Mouse (Mus musculus) hindbrain, embryonic 16.5 days (tissue): ENCODE results near the gene Cep41. TPM values are rescaled to one million over a fixed set of nuclear protein-coding genes. Genes with fewer than 3 reads are reported as not detected.

Experiments
- ATAC-seq: fragments of 200-750 bp; cut with Nextera tagmentation; 2 replicates; pipeline ENCODE4 v1.8.0; 2017; ENCODE audit warnings: moderate TSS enrichment, moderate library complexity
- H3K27ac ChIP-seq: fragments of 300-500 bp; sonication (generic); 2 replicates; pipeline ENCODE4 v1.5.1; 2014; ENCODE audit warnings: low read depth, mild to moderate bottlenecking, control low read depth, low read length, moderate library complexity
- H3K27me3 ChIP-seq: fragments of 300-500 bp; sonication (generic); replicated peaks from 2 replicates; pipeline ENCODE4 v1.6.1; 2014; ENCODE audit warnings: low read length; ENCODE audit not compliant: control insufficient read depth, insufficient read depth
- H3K36me3 ChIP-seq: fragments of 300-500 bp; sonication (generic); 2 replicates; pipeline ENCODE4 v1.6.1; 2014; ENCODE audit warnings: mild to moderate bottlenecking, low read length, moderate library complexity, mixed read lengths; ENCODE audit not compliant: control insufficient read depth, insufficient read depth
- H3K4me1 ChIP-seq: fragments of 300-500 bp; sonication (generic); 2 replicates; pipeline ENCODE4 v1.6.1; 2014; ENCODE audit warnings: low read depth, low read length; ENCODE audit not compliant: control insufficient read depth, insufficient read depth
- H3K4me2 ChIP-seq: fragments of 300-500 bp; sonication (generic); 2 replicates; pipeline ENCODE4 v1.6.1; 2014; ENCODE audit warnings: mild to moderate bottlenecking, low read length, control low read depth, moderate library complexity
- H3K4me3 ChIP-seq: fragments of 300-500 bp; sonication (generic); 2 replicates; pipeline ENCODE4 v1.5.1; 2014; ENCODE audit warnings: mild to moderate bottlenecking, low read length, control low read depth, moderate library complexity
- H3K9ac ChIP-seq: fragments of 300-500 bp; sonication (generic); 2 replicates; pipeline ENCODE4 v1.6.1; 2014; ENCODE audit warnings: low read depth, mild to moderate bottlenecking, control low read depth, low read length, moderate library complexity
- H3K9me3 ChIP-seq: fragments of 300-500 bp; sonication (generic); 2 replicates; pipeline ENCODE4 v1.6.1; 2014; ENCODE audit warnings: mild to moderate bottlenecking, low read length, moderate library complexity; ENCODE audit not compliant: control insufficient read depth
- WGBS: fragments of 180-500 bp; shearing (Covaris S2); extraction: QIAGEN DNeasy Blood & Tissue Kit; methylation state at CpG from one replicate; pipeline ENCODE4 v1.1.7; 2014; 5-methylcytosine and 5-hydroxymethylcytosine counted together
- polyA plus RNA-seq: library from polyadenylated mRNA; unstranded; fragments of >200 nt; fragmentation: Nextera tagmentation; extraction: Ambion mirVana; gene quantifications from 2 replicates; pipeline ENCODE4 v1.2.1, GENCODE M21; 2015

The Cep41 gene
- polyA plus RNA-seq, 1 experiment from 2014 or later, result 10.4 TPM

DNA sequence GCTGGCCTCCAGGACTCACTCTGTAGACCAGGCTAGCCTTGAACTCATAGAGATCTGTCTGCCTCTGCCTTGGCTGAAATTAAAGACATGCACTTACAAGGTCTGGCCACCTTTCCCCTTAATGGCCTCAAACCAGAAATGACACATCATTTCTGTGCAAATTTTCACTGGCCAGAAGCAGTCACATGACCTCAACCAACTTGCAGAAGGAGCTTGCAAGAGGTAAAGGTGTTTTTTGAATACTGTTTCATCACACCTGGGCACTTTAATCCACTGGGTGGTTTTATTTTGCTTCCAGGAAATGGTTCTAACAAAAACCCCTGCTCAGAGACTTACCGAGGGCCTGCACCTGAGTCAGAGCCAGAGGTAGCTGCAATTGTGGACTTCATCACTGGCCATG is 63.6 kb downstream of the Cep41 start:
- 95% methylated on average over 1 of the region's 1 CpGs for WGBS
- Histone ChIP-seq H3K4me2 (no peak overlapping the region), H3K27ac (no peak overlapping the region), H3K4me1 (peaks cover 5% of the 10 kb centered on the region), H3K9me3 (no peaks in the 10 kb centered on the region), H3K27me3 (no peaks in the 10 kb centered on the region), H3K9ac (no peak overlapping the region), H3K36me3 (no peaks in the 10 kb centered on the region), H3K4me3 (no peak overlapping the region)
- no peak for ATAC-seq

- 30% methylated on average over 6 of the region's 6 CpGs for WGBS
- H3K9ac ChIP-seq, result no peak overlapping the region
- peaks cover 5% of the 10 kb centered on the region for H3K4me1 ChIP-seq
- peak; percentile 85 for ATAC-seq
- no peaks in the 10 kb centered on the region for H3K27me3 ChIP-seq
- no peak overlapping the region for H3K4me3 ChIP-seq
- peak overlapping the region; percentile 69 for H3K27ac ChIP-seq
- H3K36me3 ChIP-seq, result no peaks in the 10 kb centered on the region
- no peaks in the 10 kb centered on the region for H3K9me3 ChIP-seq
- no peak overlapping the region for H3K4me2 ChIP-seq
These were observed 65.4 kb downstream of the Cep41 start for GRCm38 (mm10) chr6:30628152-30628551.

DNA sequence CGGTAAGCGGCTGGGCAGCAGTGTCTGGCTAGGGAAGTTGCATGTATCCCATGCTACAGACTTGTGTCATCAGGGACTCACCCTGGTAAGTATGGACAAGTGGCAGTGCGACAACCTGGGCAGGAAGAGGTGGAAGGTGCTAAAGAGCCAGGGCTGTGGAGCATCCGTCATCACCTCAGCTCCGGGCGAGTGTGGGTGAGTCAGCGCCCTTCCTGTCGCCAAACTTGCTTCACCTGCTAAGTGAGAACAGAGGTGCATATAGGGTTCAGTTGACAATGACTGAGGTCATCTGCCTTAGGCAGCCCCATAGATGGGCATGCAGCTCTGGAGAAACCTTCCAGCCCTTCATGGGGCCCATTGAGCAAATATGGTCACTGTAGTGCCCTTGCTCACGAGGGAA is 68.8 kb downstream of the Cep41 start:
- Histone ChIP-seq H3K36me3 (no peaks in the 10 kb centered on the region), H3K4me1 (peaks cover 5% of the 10 kb centered on the region), H3K4me3 (no peak overlapping the region), H3K9ac (no peak overlapping the region), H3K27ac (no peak overlapping the region), H3K27me3 (no peaks in the 10 kb centered on the region), H3K9me3 (no peaks in the 10 kb centered on the region), H3K4me2 (no peak overlapping the region)
- WGBS, result 92% methylated on average over 9 of the region's 9 CpGs
- ATAC-seq, result no peak

DNA sequence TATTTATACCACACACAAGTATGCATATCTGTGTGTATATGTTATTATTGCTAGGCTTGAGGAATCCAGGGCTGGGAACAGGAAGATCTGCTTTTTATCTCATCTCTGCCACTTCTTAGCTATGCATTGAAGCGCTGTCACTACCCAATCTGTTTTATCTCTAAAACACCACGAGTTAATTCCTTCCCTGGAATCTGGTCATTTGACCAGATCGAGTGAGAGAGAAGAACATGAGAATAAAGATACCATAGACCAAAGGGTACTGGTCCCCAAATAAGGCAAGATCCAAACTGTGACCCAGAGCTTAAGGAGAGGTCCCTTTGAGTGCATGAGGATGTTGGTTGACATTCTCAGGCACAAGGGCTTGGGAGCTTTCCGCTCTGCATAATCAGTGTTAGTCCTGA is 71.6 kb downstream of the Cep41 start:
- no peak for ATAC-seq
- no peaks in the 10 kb centered on the region for H3K9me3 ChIP-seq
- H3K36me3 ChIP-seq, result no peaks in the 10 kb centered on the region
- H3K27ac ChIP-seq, result no peak overlapping the region
- WGBS, result 83% methylated on average over 4 of the region's 4 CpGs
- H3K27me3 ChIP-seq, result no peaks in the 10 kb centered on the region
- H3K4me2 ChIP-seq, result no peak overlapping the region
- no peak overlapping the region for H3K4me3 ChIP-seq
- peaks cover 14% of the 10 kb centered on the region for H3K4me1 ChIP-seq
- no peak overlapping the region for H3K9ac ChIP-seq

DNA sequence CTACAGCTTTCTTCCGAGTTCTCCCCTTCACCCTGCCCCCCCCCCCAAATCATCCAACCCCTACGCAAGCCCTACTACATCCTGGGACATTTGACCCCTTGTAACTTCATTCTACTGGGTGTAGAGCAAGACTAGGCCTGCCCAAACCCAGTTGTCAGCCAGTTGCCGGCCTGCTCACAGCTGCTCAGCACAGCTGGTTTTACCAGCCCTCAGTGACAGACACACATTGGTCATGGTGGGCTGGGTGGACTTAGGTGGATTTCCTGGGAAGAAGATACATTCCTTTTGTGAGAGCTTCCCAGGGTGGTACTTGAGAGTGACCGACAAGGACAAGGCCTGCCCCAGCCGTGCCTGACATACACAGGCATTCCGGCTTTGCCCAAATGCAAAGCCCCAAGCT is 72.6 kb downstream of the Cep41 start:
- Histone ChIP-seq H3K27me3 (no peaks in the 10 kb centered on the region), H3K9me3 (no peaks in the 10 kb centered on the region), H3K4me3 (no peak overlapping the region), H3K36me3 (no peaks in the 10 kb centered on the region), H3K9ac (no peak overlapping the region), H3K27ac (no peak overlapping the region), H3K4me1 (peaks cover 23% of the 10 kb centered on the region), H3K4me2 (no peak overlapping the region)
- 85% methylated on average over 6 of the region's 6 CpGs for WGBS
- no peak for ATAC-seq

DNA sequence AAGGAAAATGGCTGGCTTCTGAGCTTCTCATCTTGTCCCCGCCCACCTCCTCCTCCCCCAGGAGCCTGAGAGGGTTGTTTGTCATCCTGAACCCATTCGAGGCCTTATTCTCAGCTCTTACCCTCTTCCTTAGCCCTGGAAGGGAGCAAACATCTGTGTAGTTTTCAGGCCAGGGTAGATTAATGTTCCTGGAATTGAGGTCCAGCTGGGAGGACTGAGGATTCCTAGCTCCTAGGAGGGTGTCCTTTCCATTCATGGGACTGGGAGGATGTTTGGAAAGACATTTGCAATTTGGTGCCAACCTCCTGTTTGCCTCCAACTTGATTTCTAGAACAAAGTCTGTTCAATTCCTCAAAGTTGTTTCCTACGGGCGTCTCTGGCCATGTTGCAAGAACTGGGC is 73.0 kb downstream of the Cep41 start:
- H3K27ac ChIP-seq, result no peak overlapping the region
- no peaks in the 10 kb centered on the region for H3K9me3 ChIP-seq
- no peak overlapping the region for H3K4me2 ChIP-seq
- ATAC-seq, result no peak
- H3K27me3 ChIP-seq, result no peaks in the 10 kb centered on the region
- no peaks in the 10 kb centered on the region for H3K36me3 ChIP-seq
- no peak overlapping the region for H3K9ac ChIP-seq
- H3K4me1 ChIP-seq, result peaks cover 25% of the 10 kb centered on the region
- 75% methylated on average over 4 of the region's 4 CpGs for WGBS
- no peak overlapping the region for H3K4me3 ChIP-seq

DNA sequence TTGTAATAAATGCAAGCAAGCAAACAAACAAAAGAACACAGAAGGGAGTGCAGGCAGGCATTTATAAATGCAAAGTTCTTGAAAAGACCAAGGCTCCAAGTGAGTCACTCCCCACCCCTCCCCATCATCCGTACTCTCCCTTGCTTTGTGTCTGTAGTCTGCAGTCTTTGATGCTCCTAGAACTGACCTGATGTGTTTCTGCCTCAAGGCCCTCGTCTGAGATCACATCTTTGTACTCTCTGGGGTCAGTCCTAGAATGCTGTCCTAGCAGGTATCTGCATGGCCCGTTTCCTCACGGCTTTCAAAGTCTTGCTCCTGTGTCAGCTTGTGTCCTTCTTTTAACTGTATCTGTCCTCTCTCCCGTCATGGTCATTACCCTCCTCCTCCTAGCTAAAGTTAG is 73.9 kb downstream of the Cep41 start:
- Histone ChIP-seq H3K9me3 (no peaks in the 10 kb centered on the region), H3K4me2 (no peak overlapping the region), H3K27ac (no peak overlapping the region), H3K27me3 (no peaks in the 10 kb centered on the region), H3K9ac (no peak overlapping the region), H3K36me3 (no peaks in the 10 kb centered on the region), H3K4me3 (no peak overlapping the region), H3K4me1 (peaks cover 25% of the 10 kb centered on the region)
- WGBS, result 62% methylated on average over 5 of the region's 5 CpGs
- ATAC-seq, result no peak

DNA sequence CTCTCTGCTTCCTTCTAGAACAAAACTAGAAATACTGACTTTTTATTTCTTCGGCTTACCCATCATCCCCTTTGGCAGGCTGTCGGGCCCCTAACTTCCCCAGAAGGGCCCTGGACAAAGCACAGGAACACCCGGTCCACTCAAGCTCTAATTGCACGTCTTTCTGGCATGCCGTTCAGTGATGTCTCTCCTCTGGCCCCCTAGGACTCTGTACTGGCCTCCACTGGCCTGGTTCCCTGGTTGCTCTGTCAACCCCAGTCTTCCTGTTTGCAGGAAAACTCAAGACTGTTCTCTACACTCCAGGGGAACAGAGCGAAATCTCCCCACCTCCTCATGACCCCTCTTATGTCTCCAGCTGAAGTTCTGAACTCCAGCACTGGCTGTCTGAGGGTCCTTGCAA is 74.8 kb downstream of the Cep41 start:
- WGBS, result 23% methylated on average over 6 of the region's 6 CpGs
- no peaks in the 10 kb centered on the region for H3K27me3 ChIP-seq
- no peak overlapping the region for H3K4me2 ChIP-seq
- no peak overlapping the region for H3K4me3 ChIP-seq
- H3K36me3 ChIP-seq, result no peaks in the 10 kb centered on the region
- no peaks in the 10 kb centered on the region for H3K9me3 ChIP-seq
- H3K27ac ChIP-seq, result peak overlapping the region; percentile 26; the same call in 1 of the 2 replicates
- ATAC-seq, result no peak
- peaks cover 25% of the 10 kb centered on the region for H3K4me1 ChIP-seq
- no peak overlapping the region for H3K9ac ChIP-seq

DNA sequence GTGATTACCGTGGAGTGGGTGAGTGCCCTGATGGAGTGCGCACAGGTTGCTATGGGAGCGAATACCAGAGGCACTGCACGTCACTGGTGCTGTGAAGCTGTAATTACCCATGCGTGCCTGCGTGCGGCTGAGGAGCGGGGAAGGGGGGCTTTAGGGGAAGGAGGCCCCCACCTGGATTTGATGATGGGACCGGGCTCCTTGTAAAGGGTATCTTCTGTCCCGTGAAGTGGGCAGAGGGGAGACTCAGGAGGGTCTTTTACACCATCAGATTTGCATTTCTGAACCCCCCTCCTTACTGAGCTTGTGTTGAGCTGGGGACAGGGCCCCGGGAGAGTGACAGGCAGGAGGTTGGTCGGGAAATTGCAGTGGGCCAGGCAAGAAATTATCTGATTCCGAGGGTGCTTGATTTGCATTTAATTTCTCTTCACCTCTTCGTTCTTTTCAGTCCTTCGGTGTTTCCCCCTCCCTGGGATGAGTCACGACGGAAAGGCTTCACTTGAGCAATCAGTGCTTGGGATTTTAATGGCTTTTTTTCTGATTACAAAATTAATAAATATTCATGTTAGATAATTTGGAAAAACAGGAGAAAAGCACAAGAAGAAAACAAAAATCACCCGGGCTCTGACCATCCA is 75.5 kb downstream of the Cep41 start:
- ATAC-seq, result peak; percentile 93
- Histone ChIP-seq H3K4me3 (peak overlapping the region; percentile 28), H3K4me2 (peak overlapping the region; percentile 58), H3K4me1 (peaks cover 25% of the 10 kb centered on the region), H3K27ac (peak overlapping the region; percentile 70), H3K9me3 (no peaks in the 10 kb centered on the region), H3K9ac (peak overlapping the region; percentile 53), H3K27me3 (no peaks in the 10 kb centered on the region), H3K36me3 (no peaks in the 10 kb centered on the region)
- 4% methylated on average over 18 of the region's 18 CpGs for WGBS
